Mouse (Mus musculus): Measurements from ENCODE around the gene Atf1. TPM values are rescaled to one million over a fixed set of nuclear protein-coding genes. Genes with fewer than 3 reads are reported as not detected.
A peak's percentile ranks its signal among the peaks of the same experiment; 100 is the strongest.
"Not testable (repeated sequence)": the region's sequence is repeated elsewhere in the genome, so short reads cannot be mapped to it uniquely, and the experiment has no call there.

Gene Atf1
- total RNA-seq, 1 experiment: 47.2 TPM

DNA sequence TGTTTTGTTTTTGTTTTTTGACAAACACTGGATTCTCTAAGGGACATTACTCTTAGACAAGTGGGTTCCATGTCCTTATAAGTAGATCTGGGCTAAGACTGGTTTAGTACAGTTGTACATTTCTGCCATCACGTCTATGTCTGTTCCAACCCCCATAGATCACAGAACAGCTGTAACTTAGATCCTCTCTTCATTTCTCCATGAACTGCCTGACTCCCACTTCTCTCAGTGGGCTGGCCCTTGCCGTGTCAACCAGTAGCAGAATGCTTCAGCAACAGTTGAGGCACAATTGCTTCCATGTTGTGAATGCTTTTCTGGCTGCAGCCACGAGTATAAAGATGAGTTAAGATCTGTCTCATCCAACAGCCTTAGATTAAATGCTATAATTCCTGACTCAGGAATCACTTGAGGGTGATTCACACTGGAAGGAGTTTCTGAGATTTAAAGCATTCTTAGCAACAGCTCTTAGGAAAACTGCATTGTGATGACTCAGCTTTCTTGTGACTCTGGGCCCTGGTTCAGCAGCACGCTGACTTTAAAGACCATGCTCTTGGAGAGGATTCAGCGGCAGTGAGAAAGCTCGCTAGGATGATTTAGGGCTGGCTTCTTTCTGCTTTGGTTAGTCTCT, 23.6 kb downstream of the Atf1 start:
- no peak for DNase-seq (ENCODE audit: low read depth, low spot score)
- no peaks in the 10 kb centered on the region for H3K9me3 ChIP-seq (ENCODE audit: control insufficient read depth, insufficient read depth, low read depth, low read length)
- H3K36me3 ChIP-seq (ENCODE audit: control insufficient read depth, insufficient read depth, low read length, poor library complexity, severe bottlenecking): peaks cover 43% of the 10 kb centered on the region
- H3K4me3 ChIP-seq (ENCODE audit: insufficient read depth in 1 of 2, low read depth in 1 of 2, low read length in 2 of 2, poor library complexity in 1 of 2, severe bottlenecking in 1 of 2): no peak overlapping the region
- in situ Hi-C loops (cut with MboI; ENCODE audit: low sequenced_read_pairs in 2 of 2, unreplicated experiment in 2 of 2): no loop called here
- TF ChIP-seq CHD2 (IDR thresholded peaks at IDR 0.05; ENCODE audit: low read depth, low read length) (no peak), MAFK (IDR thresholded peaks at IDR 0.05; ENCODE audit: insufficient read depth, low read depth, low read length) (peak; percentile 88)
- H3K4me1 ChIP-seq (ENCODE audit: control insufficient read depth in 2 of 2, insufficient read depth in 2 of 2, low read length in 2 of 2, poor library complexity in 1 of 2): peaks cover 20 to 27% of the 10 kb centered on the region in 2 experiments
- peak overlapping the region; percentile 17; the same call in 1 of the 2 replicates for H3K9ac ChIP-seq (ENCODE audit: insufficient read depth, low read depth, low read length, poor library complexity, severe bottlenecking)
- peak overlapping the region; percentile 49; the same call in 1 of the 2 replicates for H3K27ac ChIP-seq (ENCODE audit: insufficient read depth, low read depth, low read length, poor library complexity, severe bottlenecking)

DNA sequence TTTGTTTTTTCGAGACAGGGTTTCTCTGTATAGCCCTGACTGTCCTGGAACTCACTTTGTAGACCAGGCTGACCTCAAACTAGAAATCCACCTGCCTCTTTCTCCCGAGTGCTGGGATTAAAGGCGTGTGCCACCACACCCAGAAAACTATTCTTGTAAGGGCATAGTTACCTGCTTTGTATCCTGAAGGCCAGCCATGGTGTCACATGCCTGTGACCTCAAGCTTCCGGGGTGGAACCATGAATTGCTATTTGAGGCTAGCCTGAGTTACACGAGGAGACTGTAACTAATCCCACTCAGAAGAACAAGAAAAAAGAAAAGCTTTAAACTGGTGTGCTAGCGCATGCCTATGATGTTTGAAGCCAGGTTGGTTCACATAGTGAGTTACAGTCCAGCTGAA, 28.8 kb downstream of the Atf1 start:
- peaks cover 20 to 29% of the 10 kb centered on the region in 2 experiments for H3K4me1 ChIP-seq (ENCODE audit: control insufficient read depth in 2 of 2, insufficient read depth in 2 of 2, low read length in 2 of 2, poor library complexity in 1 of 2)
- H3K27ac ChIP-seq (ENCODE audit: insufficient read depth, low read depth, low read length, poor library complexity, severe bottlenecking): peak overlapping the region; percentile 27; the same call in 1 of the 2 replicates
- no peak overlapping the region; the same call in 1 of the 2 replicates for H3K9ac ChIP-seq (ENCODE audit: insufficient read depth, low read depth, low read length, poor library complexity, severe bottlenecking)
- no peaks in the 10 kb centered on the region for H3K9me3 ChIP-seq (ENCODE audit: control insufficient read depth, insufficient read depth, low read depth, low read length)
- DNase-seq (ENCODE audit: low read depth, low spot score): no peak
- in situ Hi-C loops (cut with MboI; ENCODE audit: low sequenced_read_pairs in 2 of 2, unreplicated experiment in 2 of 2): no loop called here
- no peak overlapping the region for H3K4me3 ChIP-seq (ENCODE audit: insufficient read depth in 1 of 2, low read depth in 1 of 2, low read length in 2 of 2, poor library complexity in 1 of 2, severe bottlenecking in 1 of 2)
- TF ChIP-seq HCFC1 (IDR thresholded peaks at IDR 0.05; ENCODE audit: borderline replicate concordance, insufficient read depth, low read length) (no peak), ZNF384 (IDR thresholded peaks at IDR 0.05; ENCODE audit: low read depth, low read length) (no peak), ZC3H11A (IDR thresholded peaks at IDR 0.05; ENCODE audit: borderline replicate concordance, low read depth, low read length) (no peak), MAFK (IDR thresholded peaks at IDR 0.05; ENCODE audit: insufficient read depth, low read depth, low read length) (no peak), CHD2 (IDR thresholded peaks at IDR 0.05; ENCODE audit: low read depth, low read length) (no peak)
- H3K36me3 ChIP-seq (ENCODE audit: control insufficient read depth, insufficient read depth, low read length, poor library complexity, severe bottlenecking): peaks cover 46% of the 10 kb centered on the region

DNA sequence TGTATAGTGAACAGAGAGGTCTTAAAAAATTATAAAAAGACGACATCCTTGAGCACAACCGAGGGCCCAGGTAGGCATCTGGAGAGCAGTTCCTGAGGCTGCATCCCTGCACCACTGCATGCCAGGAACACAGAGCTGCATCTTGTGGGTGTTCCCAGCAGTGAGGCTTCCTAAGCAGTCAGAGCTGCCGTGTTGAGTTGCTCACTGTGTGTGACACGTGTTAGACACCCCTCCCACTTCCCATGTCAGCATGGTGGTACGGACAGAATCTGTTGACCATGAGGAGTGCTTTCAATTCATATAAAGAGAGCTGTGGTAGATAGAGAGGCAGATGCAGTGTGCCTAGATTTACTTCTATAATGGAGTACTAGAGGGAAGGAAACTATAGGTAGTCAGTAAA, 29.7 kb downstream of the Atf1 start:
- Histone ChIP-seq H3K4me1 (ENCODE audit: control insufficient read depth in 2 of 2, insufficient read depth in 2 of 2, low read length in 2 of 2, poor library complexity in 1 of 2) (peaks cover 20 to 35% of the 10 kb centered on the region in 2 experiments), H3K27ac (ENCODE audit: insufficient read depth, low read depth, low read length, poor library complexity, severe bottlenecking) (peak overlapping the region; percentile 80; the same call in 1 of the 2 replicates), H3K4me3 (ENCODE audit: insufficient read depth in 1 of 2, low read depth in 1 of 2, low read length in 2 of 2, poor library complexity in 1 of 2, severe bottlenecking in 1 of 2) (no peak overlapping the region), H3K9ac (ENCODE audit: insufficient read depth, low read depth, low read length, poor library complexity, severe bottlenecking) (no peak overlapping the region), H3K36me3 (ENCODE audit: control insufficient read depth, insufficient read depth, low read length, poor library complexity, severe bottlenecking) (peaks cover 47% of the 10 kb centered on the region), H3K9me3 (ENCODE audit: control insufficient read depth, insufficient read depth, low read depth, low read length) (no peaks in the 10 kb centered on the region)
- no peak for TF ChIP-seq CHD2 (IDR thresholded peaks at IDR 0.05; ENCODE audit: low read depth, low read length)
- no peak for TF ChIP-seq MAFK (IDR thresholded peaks at IDR 0.05; ENCODE audit: insufficient read depth, low read depth, low read length)
- no peak for TF ChIP-seq ZNF384 (IDR thresholded peaks at IDR 0.05; ENCODE audit: low read depth, low read length)
- no peak for TF ChIP-seq ZC3H11A (IDR thresholded peaks at IDR 0.05; ENCODE audit: borderline replicate concordance, low read depth, low read length)
- no peak for TF ChIP-seq HCFC1 (IDR thresholded peaks at IDR 0.05; ENCODE audit: borderline replicate concordance, insufficient read depth, low read length)
- in situ Hi-C loops (cut with MboI; ENCODE audit: low sequenced_read_pairs in 2 of 2, unreplicated experiment in 2 of 2): no loop called here
- DNase-seq (ENCODE audit: low read depth, low spot score): no peak

DNA sequence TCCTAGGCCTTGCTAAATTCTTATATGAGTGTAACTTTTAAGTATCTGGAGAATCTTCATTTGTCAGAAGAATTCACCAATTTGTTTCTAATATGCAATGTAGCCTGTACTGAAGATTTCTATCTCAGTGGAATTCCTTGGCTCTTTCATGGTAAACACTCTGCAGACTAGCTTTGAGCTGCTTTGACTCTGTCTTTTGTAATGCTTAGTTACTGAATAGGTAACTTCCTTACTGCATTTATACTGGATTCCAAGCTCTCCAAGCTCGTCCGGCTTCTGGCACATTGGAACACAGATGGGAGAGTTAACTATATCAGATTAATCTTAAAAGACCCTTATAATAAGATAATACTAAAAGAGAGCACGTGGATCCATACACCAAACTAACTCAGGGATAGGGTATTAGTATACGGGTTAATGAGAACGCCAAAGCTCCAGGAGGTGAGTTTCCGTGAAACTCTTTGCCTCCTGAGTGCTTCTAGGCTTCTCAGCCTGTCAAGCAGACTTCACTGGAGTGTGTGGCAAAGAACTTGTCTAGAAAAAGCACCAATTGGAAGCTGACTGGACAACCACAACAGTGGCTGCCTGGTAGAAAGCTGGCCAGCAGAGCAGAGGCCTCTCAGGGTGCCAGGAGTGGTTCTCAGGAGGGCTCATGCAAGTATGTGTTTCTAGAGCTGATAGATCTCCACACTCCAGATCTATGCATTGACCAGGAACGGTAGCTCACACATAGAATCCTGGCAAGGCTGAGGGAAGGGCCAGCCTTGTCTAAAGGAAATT, 31.2 kb downstream of the Atf1 start:
- no peak for DNase-seq (ENCODE audit: low read depth, low spot score)
- H3K9me3 ChIP-seq (ENCODE audit: control insufficient read depth, insufficient read depth, low read depth, low read length): no peaks in the 10 kb centered on the region
- in situ Hi-C loops (cut with MboI; ENCODE audit: low sequenced_read_pairs in 2 of 2, unreplicated experiment in 2 of 2): no loop called here
- peaks cover 31 to 34% of the 10 kb centered on the region in 2 experiments for H3K4me1 ChIP-seq (ENCODE audit: control insufficient read depth in 2 of 2, insufficient read depth in 2 of 2, low read length in 2 of 2, poor library complexity in 1 of 2)
- no peak overlapping the region for H3K4me3 ChIP-seq (ENCODE audit: insufficient read depth in 1 of 2, low read depth in 1 of 2, low read length in 2 of 2, poor library complexity in 1 of 2, severe bottlenecking in 1 of 2)
- TF ChIP-seq CHD2 (IDR thresholded peaks at IDR 0.05; ENCODE audit: low read depth, low read length) (no peak), ZNF384 (IDR thresholded peaks at IDR 0.05; ENCODE audit: low read depth, low read length) (no peak), HCFC1 (IDR thresholded peaks at IDR 0.05; ENCODE audit: borderline replicate concordance, insufficient read depth, low read length) (no peak), MAFK (IDR thresholded peaks at IDR 0.05; ENCODE audit: insufficient read depth, low read depth, low read length) (no peak), ZC3H11A (IDR thresholded peaks at IDR 0.05; ENCODE audit: borderline replicate concordance, low read depth, low read length) (no peak)
- peak overlapping the region; percentile 68; the same call in 1 of the 2 replicates for H3K9ac ChIP-seq (ENCODE audit: insufficient read depth, low read depth, low read length, poor library complexity, severe bottlenecking)
- H3K36me3 ChIP-seq (ENCODE audit: control insufficient read depth, insufficient read depth, low read length, poor library complexity, severe bottlenecking): peaks cover 40% of the 10 kb centered on the region
- H3K27ac ChIP-seq (ENCODE audit: insufficient read depth, low read depth, low read length, poor library complexity, severe bottlenecking): peak overlapping the region; percentile 96

DNA sequence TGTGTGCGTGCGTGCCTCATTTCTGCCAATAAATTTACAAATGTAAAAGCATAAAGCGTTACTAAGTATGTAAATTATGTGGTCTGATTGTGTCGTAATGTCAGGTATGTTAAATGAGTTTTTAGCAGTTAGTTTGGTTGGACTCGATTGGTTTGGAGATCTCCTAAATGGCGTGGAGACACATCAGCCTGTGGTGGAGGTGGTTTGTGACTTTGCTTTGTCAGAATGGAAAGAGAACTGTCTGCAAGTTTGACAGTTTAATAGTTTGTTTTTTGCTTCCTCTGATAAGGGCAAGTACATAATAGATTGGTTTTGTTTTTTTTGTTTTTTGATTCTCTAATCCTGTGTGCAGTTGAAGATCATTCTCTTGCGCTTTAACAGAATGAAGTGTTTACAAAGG, 32.7 kb downstream of the Atf1 start:
- in situ Hi-C loops (cut with MboI; ENCODE audit: low sequenced_read_pairs in 2 of 2, unreplicated experiment in 2 of 2); H3K9ac ChIP-seq (ENCODE audit: insufficient read depth, low read depth, low read length, poor library complexity, severe bottlenecking); H3K27ac ChIP-seq (ENCODE audit: insufficient read depth, low read depth, low read length, poor library complexity, severe bottlenecking); H3K9me3 ChIP-seq (ENCODE audit: control insufficient read depth, insufficient read depth, low read depth, low read length); DNase-seq (ENCODE audit: low read depth, low spot score); H3K4me3 ChIP-seq (ENCODE audit: insufficient read depth in 1 of 2, low read depth in 1 of 2, low read length in 2 of 2, poor library complexity in 1 of 2, severe bottlenecking in 1 of 2): not testable (repeated sequence)
- Histone ChIP-seq H3K4me1 (ENCODE audit: control insufficient read depth in 2 of 2, insufficient read depth in 2 of 2, low read length in 2 of 2, poor library complexity in 1 of 2) (peaks cover 31 to 34% of the 10 kb centered on the region in 2 experiments), H3K36me3 (ENCODE audit: control insufficient read depth, insufficient read depth, low read length, poor library complexity, severe bottlenecking) (peaks cover 28% of the 10 kb centered on the region)
